Mouse (Mus musculus): ENCODE measurements at regions not wholly inside any gene's neighbourhood (a gene's known extent, or its start where the extent isn't known, plus 50 kb on each side); places are given as distances from the start of the nearest gene placed in this dataset.

DNA sequence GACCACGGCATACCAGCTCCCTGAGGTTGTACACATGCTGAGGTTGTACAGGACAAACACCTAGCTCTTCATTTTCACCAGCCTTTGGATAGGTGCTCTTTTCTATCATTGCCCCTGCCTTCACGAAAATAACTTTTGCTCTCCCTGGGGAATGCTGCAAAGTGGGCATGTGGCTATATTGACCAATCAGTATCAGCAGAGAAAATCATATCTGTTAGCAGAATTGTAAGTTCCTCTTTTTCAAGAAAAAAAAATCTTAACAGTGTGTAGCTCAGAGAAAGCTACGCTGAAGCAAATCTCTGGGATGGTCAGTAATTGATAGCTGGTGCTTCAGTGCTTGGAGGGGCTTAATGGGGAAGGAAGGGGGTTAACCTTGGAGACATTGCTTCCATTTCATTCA, 319.6 kb upstream of the 5930422O12Rik start:
- DNase-seq = no peak

DNA sequence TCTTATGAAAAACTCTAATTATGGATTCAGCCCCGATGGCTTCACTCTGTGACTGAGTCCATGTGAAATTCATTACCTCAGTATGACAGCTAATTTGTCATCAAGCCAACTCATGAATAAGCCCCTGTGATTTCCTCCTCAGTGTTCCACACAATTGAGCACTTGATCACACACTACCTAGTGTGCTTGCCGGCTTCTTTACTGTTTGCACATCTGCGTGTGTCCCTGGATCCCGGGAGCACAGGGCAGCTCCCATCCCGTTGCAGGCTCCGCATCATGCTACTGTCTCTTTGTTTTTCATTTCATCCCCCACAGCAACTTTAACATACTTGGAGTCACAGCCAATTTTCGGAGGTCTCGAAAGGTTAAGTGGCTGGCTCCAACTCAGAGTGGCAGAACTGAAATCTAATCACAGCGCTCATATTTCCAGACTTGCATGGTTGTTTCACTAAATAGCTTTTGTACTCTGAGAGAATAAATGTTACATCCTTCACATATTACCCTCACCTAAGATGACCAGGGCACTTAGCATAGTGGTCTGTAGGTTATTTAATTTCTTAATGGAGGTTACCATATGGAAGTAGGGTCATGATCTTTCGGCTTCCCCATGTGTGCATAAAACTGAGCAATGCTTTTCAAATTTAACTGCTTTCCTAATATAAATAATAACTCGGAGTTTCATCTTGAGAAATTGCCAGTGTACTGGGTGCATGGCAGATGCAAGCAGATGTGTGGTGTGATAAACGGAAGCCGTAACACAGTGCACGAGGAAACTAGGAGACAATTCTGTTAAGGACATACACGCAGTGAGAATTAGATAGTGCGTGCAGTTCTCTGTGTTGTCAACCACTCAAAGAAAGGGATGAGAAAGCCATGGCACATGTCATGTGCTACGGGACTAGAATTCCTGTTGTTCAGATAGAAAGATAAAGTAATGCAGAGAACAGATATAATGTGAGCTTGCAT, 313.0 kb upstream of the 5930422O12Rik start:
- DNase-seq = peak; percentile 10 to 35

DNA sequence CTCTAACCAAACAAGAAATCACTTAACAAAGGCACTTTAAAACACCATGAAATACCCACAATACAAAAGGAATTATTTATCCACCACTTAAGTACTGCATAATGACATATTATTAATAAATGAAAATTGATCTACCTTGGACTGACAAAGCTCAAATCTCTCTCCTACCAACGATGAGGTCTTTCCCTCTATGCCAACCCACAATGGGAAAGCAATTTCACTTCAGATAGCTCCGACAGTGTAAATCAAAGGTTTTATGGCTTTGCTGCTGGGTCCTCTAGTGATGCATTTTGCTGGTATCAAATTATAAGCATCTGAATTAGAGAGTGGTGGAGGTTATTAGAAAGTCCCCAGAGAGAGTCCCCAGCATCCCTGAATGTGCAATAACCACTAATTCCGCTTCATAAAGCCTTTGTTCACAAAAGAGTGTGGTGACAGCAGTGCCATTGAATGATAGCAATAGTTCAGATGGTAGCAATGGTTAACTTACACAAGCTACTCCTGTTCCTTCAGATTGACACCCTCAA, 305.4 kb upstream of the 5930422O12Rik start:
- DNase-seq = no peak

DNA sequence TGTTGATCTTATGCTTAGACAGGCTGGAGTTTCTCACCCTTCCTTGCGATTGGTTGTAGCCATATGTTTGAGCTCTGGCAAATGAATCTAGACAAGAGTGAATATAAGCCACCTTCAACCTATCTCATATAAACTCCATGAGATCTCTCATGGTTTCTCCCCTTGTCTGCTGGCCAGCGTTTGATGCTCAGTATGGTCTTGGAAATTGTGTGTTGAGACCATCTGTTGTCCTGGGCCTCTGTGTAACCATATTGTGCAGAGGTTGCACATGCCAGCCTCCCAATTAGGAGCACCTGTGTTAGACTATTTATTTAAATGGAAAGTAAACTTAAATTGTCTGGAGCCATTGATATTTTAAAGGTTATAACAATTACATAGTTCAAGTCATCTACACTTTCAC, 301.5 kb upstream of the 5930422O12Rik start:
- no peak for DNase-seq

DNA sequence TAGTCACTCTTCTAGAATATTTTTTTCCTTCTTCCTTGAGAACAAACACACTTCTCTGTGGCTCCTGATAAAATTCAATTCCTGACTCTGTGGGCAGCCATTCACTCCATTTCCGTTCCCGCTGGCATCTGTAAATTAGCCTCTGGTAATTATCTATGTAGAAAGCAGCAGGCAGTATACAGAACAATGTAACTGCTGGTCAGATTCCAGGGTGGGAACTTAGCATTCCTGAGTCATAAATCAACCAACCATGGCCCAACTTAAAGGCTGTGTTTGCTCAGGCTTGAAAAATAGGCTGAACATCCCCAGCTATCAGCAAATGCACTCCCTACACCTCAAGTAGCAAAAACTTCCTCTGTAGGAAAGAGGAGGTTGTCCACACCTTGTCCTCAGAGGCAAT, 289.6 kb upstream of the 5930422O12Rik start:
- peak in 1 of 2 experiments; percentile 4 for DNase-seq

DNA sequence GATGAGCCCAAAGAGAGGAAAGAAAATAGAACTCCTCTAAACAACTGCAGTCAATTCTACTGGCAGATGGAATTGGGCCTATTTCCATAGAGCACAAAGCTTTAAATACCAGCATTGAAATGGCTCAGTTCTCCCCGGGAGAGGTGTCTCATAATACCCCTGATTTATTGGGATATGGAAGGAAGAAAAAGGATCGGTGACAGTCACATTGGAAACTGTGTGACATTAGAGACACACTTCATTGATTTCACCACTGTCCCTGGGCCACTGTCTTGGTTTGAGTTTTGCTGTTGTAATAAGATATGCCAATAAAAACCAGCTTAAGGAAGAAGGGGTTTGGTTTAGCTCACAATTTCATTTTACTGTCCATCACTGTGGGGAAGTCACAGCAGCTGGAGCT, 288.7 kb upstream of the 5930422O12Rik start:
- DNase-seq = no peak

DNA sequence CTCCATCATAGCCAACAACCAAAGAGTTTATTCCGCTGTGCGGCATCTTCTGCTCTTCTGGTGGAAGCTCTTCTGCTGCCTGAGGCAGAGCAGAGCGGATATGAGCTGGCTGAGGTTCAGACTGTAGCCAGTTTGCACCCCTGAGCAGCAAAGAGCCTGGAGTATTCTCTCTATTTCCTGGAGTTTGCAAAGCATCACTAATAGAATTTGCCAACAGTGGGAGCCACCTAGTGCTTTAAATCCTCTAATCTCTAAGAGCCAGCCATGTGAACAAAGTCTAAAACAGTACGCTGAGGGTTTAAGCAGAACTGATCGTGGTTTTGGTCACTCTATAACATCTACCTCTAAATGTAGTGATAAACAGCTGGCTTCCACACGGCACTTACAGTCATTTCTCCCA, 250.9 kb upstream of the 5930422O12Rik start:
- no peak for DNase-seq

DNA sequence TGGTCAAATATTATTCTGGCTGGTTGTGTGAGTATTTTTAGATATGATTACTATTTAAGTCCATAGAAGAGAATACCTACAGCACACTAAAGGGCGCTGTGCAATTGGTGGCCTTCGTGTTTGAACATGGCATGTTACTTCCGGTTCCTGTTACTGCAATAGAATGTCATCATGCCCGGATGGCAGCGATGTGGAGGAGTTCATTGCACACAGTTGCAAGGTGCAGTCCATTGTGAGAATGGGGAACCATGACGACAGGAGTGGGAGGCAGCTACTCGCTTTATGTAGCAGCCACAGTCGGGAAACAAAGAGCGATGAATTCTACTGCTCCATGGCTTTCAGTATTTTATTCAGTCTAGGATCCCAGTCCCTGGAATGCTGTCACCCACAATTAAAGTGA, 245.5 kb upstream of the 5930422O12Rik start:
- no peak for DNase-seq
